Mouse (Mus musculus) hindbrain, embryonic 10.5 days (tissue): Measurements from ENCODE around the gene Rfx4. TPM values are rescaled to one million over a fixed set of nuclear protein-coding genes. Genes with fewer than 3 reads are reported as not detected.

Source experiments
- DNase-seq: peaks from one replicate; pipeline ENCODE4 v3.0.0-alpha.2; 2017; ENCODE audit warnings: low spot score
- H3K27ac ChIP-seq: fragments of 300-500 bp; sonication (generic); 2 replicates; pipeline ENCODE4 v1.5.1; 2016; ENCODE audit warnings: mild to moderate bottlenecking, moderate library complexity
- H3K27me3 ChIP-seq: fragments of 300-500 bp; sonication (generic); 2 replicates; pipeline ENCODE4 v1.6.1; 2016; ENCODE audit warnings: mild to moderate bottlenecking; ENCODE audit not compliant: poor library complexity, insufficient read depth, severe bottlenecking
- H3K36me3 ChIP-seq: fragments of 300-500 bp; sonication (generic); 2 replicates; pipeline ENCODE4 v1.6.1; 2016; ENCODE audit warnings: mild to moderate bottlenecking, moderate library complexity
- H3K4me1 ChIP-seq: fragments of 300-500 bp; sonication (generic); replicated peaks from 2 replicates; pipeline ENCODE4 v1.6.1; 2016; ENCODE audit warnings: mild to moderate bottlenecking
- H3K4me3 ChIP-seq: fragments of 300-500 bp; sonication (generic); 2 replicates; pipeline ENCODE4 v1.5.1; 2016; ENCODE audit warnings: mild to moderate bottlenecking, moderate library complexity
- H3K9me3 ChIP-seq: fragments of 300-500 bp; sonication (generic); 2 replicates; pipeline ENCODE4 v1.6.1; 2016; ENCODE audit warnings: mild to moderate bottlenecking, moderate library complexity
- WGBS: fragments of 180-500 bp; shearing (Covaris S2); methylation state at CpG from one replicate; pipeline ENCODE4 v1.1.7; 2016; 5-methylcytosine and 5-hydroxymethylcytosine counted together
- polyA plus RNA-seq: library from polyadenylated mRNA; unstranded; fragments of >200 nt; fragmentation: Nextera tagmentation; extraction: Ambion mirVana; gene quantifications from 2 replicates; pipeline ENCODE4 v1.2.1, GENCODE M21; 2016

The Rfx4 gene
- polyA plus RNA-seq, 1 experiment from 2014 or later = 66.6 TPM

- WGBS = 88% methylated on average over 6 of the region's 6 CpGs
- no peak for DNase-seq
- Histone ChIP-seq H3K4me3 (no peak overlapping the region), H3K27ac (no peak overlapping the region), H3K4me1 (peaks cover 45% of the 10 kb centered on the region), H3K9me3 (no peaks in the 10 kb centered on the region), H3K27me3 (no peaks in the 10 kb centered on the region), H3K36me3 (no peaks in the 10 kb centered on the region)
Observed at GRCm38 (mm10) chr10:84915476-84915875, 159.6 kb downstream of the Rfx4 start.

GRCm38 (mm10) chr10:84916810-84917730 lies 161.2 kb downstream of the Rfx4 start, which contains the start of gene Ric8b:
TSS of gene Ric8b (plus strand) at chr10:84917616.
- Histone ChIP-seq H3K4me1 (peaks cover 29% of the 10 kb centered on the region), H3K9me3 (no peaks in the 10 kb centered on the region), H3K27me3 (no peaks in the 10 kb centered on the region), H3K36me3 (0 out of 2 replicates have a peak, but pooled peaks cover 8% of the 10 kb centered on the region), H3K4me3 (peak within 1 kb of the TSS; percentile 80), H3K27ac (peak within 1 kb of the TSS; percentile 97)
- peak; percentile 96 for DNase-seq
- under 1% methylated on average over 51 of the region's 51 CpGs for WGBS

DNA sequence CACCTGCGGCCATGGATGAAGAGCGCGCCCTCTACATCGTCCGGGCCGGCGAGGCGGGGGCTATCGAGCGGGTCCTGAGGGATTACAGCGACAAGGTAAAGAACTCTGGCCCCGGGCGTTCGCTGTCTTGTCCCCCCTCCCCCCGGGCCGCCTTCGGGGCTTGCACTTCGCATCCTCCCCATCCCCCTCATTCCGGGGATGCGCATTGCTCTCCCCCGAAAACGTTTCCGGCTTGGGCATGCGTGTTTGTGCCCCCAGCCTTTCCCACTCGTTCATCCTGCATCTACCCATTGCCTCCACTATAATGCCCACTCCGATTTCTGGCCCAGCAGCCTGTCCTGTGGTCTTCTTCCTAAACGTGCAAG lies 161.9 kb downstream of the Rfx4 start:
- Histone ChIP-seq H3K27ac (peak overlapping the region; percentile 97), H3K4me1 (peaks cover 29% of the 10 kb centered on the region), H3K27me3 (no peaks in the 10 kb centered on the region), H3K9me3 (no peaks in the 10 kb centered on the region), H3K36me3 (0 out of 2 replicates have a peak, but pooled peaks cover 8% of the 10 kb centered on the region), H3K4me3 (peak overlapping the region; percentile 80)
- under 1% methylated on average over 24 of the region's 27 CpGs for WGBS
- no peak for DNase-seq

GRCm38 (mm10) chr10:84926336-84926735 lies 170.5 kb downstream of the Rfx4 start:
- Histone ChIP-seq H3K9me3 (no peaks in the 10 kb centered on the region), H3K27me3 (no peaks in the 10 kb centered on the region), H3K4me3 (no peak overlapping the region), H3K4me1 (0 out of 2 replicates have a peak, but pooled peaks cover 4% of the 10 kb centered on the region), H3K36me3 (peaks cover 45% of the 10 kb centered on the region), H3K27ac (no peak overlapping the region)
- 87% methylated on average over 7 of the region's 7 CpGs for WGBS
- DNase-seq = no peak

GRCm38 (mm10) chr10:84926885-84927284 lies 171.0 kb downstream of the Rfx4 start:
- Histone ChIP-seq H3K4me1 (0 out of 2 replicates have a peak, but pooled peaks cover 4% of the 10 kb centered on the region), H3K36me3 (peaks cover 39% of the 10 kb centered on the region), H3K4me3 (no peak overlapping the region), H3K9me3 (no peaks in the 10 kb centered on the region), H3K27me3 (no peaks in the 10 kb centered on the region), H3K27ac (no peak overlapping the region)
- WGBS = 96% methylated on average over 4 of the region's 4 CpGs
- DNase-seq = no peak

- no peak overlapping the region for H3K27ac ChIP-seq
- H3K4me3 ChIP-seq = no peak overlapping the region
- H3K4me1 ChIP-seq = 0 out of 2 replicates have a peak, but pooled peaks cover 4% of the 10 kb centered on the region
- peaks cover 37% of the 10 kb centered on the region for H3K36me3 ChIP-seq
- H3K9me3 ChIP-seq = no peaks in the 10 kb centered on the region
- WGBS = 87% methylated on average over 4 of the region's 4 CpGs
- no peaks in the 10 kb centered on the region for H3K27me3 ChIP-seq
- DNase-seq = no peak
Observed at GRCm38 (mm10) chr10:84928465-84928864, 172.6 kb downstream of the Rfx4 start.

DNA sequence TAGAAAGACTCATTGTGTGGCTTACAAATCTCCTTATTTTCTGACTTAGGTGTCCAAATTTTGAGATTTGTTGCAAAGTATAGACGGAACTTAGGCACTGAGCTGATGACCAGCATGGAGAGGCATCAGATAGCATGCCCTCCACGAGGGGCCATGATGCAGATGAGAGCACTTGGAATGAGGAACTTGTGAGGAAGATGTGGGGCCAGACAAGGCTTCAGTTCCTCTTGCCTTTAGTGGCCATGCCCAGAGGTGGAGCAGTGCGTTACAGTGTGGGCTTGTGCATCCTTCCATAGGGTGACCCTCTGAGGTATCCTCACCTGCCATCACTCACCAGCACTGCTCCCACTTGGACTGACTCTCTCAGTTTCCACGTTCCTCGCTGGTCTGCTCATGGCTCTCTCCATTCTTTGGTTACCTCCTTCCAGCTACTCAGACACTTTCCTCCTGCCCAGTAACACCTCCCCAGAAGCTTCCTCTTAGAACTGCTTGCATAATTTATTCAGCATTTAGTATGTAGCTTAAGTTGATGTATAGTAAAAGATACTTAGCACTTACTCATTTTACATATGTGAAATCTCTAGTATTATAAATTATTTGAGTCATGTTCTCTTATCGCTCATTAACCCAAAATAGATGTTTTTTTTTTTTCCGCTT lies 179.8 kb downstream of the Rfx4 start:
- Histone ChIP-seq H3K27me3 (no peaks in the 10 kb centered on the region), H3K4me1 (0 out of 2 replicates have a peak, but pooled peaks cover 2% of the 10 kb centered on the region), H3K4me3 (no peak overlapping the region), H3K27ac (no peak overlapping the region), H3K9me3 (no peaks in the 10 kb centered on the region), H3K36me3 (peaks cover 8% of the 10 kb centered on the region)
- WGBS = 90% methylated on average over 7 of the region's 7 CpGs
- no peak for DNase-seq

DNA sequence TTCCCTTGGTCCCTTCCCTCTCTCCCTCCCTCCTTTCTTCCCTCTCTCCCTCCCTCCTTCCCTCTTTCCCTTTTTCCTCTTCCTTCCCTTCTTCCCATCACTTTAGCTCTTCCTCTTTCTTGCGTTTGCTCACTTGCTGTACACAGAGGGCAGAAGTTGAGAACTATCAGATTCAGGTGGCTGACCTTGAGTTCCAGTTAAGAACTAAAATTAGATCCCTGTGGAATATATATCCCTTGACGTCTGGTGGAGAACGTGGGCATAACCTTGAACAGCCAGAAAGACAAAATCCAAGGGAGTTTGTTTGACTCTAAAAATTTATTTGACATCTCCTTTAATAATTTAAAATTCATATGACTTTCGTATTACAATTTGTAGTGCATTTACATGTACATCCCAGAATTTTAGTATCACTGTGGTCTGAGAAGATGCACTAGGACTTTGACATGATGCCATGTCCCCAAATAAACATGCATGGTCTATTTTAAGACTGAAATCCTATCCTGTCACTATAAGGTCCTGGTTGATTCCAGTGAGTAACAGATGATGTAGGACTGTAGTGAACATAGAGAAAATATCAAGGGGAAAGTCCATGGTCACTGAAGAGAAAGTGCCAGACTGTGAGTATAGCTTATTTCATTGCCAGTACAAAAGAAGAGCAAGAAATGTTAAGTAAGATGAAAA lies 181.1 kb downstream of the Rfx4 start:
- no peak overlapping the region for H3K4me3 ChIP-seq
- no peak overlapping the region for H3K27ac ChIP-seq
- no peak for DNase-seq
- H3K27me3 ChIP-seq = no peaks in the 10 kb centered on the region
- 0 out of 2 replicates have a peak, but pooled peaks cover 2% of the 10 kb centered on the region for H3K4me1 ChIP-seq
- H3K36me3 ChIP-seq = peaks cover 8% of the 10 kb centered on the region
- H3K9me3 ChIP-seq = no peaks in the 10 kb centered on the region
- 86% methylated on average over 4 of the region's 4 CpGs for whole genome bisulfite sequencing

- Histone ChIP-seq H3K4me3 (no peak overlapping the region), H3K9me3 (no peaks in the 10 kb centered on the region), H3K4me1 (0 out of 2 replicates have a peak, but pooled peaks cover 2% of the 10 kb centered on the region), H3K27ac (no peak overlapping the region), H3K36me3 (peaks cover 8% of the 10 kb centered on the region), H3K27me3 (no peaks in the 10 kb centered on the region)
- DNase-seq = no peak
- 84% methylated on average over 14 of the region's 14 CpGs for WGBS
Observed at GRCm38 (mm10) chr10:84938094-84938820, 182.4 kb downstream of the Rfx4 start.

GRCm38 (mm10) chr10:84938886-84939285 lies 183.0 kb downstream of the Rfx4 start:
- WGBS = 88% methylated on average over 5 of the region's 5 CpGs
- no peak overlapping the region for H3K27ac ChIP-seq
- no peak for DNase-seq
- H3K4me1 ChIP-seq = 0 out of 2 replicates have a peak, but pooled peaks cover 2% of the 10 kb centered on the region
- H3K27me3 ChIP-seq = no peaks in the 10 kb centered on the region
- peaks cover 8% of the 10 kb centered on the region for H3K36me3 ChIP-seq
- H3K4me3 ChIP-seq = no peak overlapping the region
- H3K9me3 ChIP-seq = no peaks in the 10 kb centered on the region

GRCm38 (mm10) chr10:84940356-84940755 lies 184.5 kb downstream of the Rfx4 start:
- H3K4me3 ChIP-seq = no peak overlapping the region
- H3K27ac ChIP-seq = no peak overlapping the region
- no peaks in the 10 kb centered on the region for H3K9me3 ChIP-seq
- H3K27me3 ChIP-seq = no peaks in the 10 kb centered on the region
- H3K4me1 ChIP-seq = 0 out of 2 replicates have a peak, but pooled peaks cover 2% of the 10 kb centered on the region
- 82% methylated on average over 1 of the region's 1 CpGs for WGBS
- H3K36me3 ChIP-seq = peaks cover 18% of the 10 kb centered on the region
- DNase-seq = no peak

GRCm38 (mm10) chr10:84945692-84946091 lies 189.8 kb downstream of the Rfx4 start:
- Histone ChIP-seq H3K27ac (no peak overlapping the region), H3K36me3 (peaks cover 45% of the 10 kb centered on the region), H3K4me1 (no peaks in the 10 kb centered on the region), H3K4me3 (no peak overlapping the region), H3K9me3 (no peaks in the 10 kb centered on the region), H3K27me3 (no peaks in the 10 kb centered on the region)
- WGBS = 95% methylated on average over 3 of the region's 3 CpGs
- no peak for DNase-seq
